Mouse (Mus musculus) neural tube, embryonic 13.5 days (tissue): ENCODE results near the gene Nkpd1. TPM values are rescaled to one million over a fixed set of nuclear protein-coding genes. Genes with fewer than 3 reads are reported as not detected.
"Not testable (repeated sequence)": the region's sequence is repeated elsewhere in the genome, so short reads cannot be mapped to it uniquely, and the experiment has no call there.

Source experiments
- ATAC-seq: fragments of 200-750 bp; cut with Nextera tagmentation; 2 replicates; pipeline ENCODE4 v1.8.0; 2017; ENCODE audit warnings: low read depth, mild to moderate bottlenecking, moderate TSS enrichment, moderate library complexity
- H3K27ac ChIP-seq: fragments of 300-500 bp; sonication (generic); replicated peaks from 2 replicates; pipeline ENCODE4 v1.5.1; 2015; ENCODE audit warnings: moderate library complexity, mild to moderate bottlenecking, inconsistent platforms
- H3K27me3 ChIP-seq: fragments of 300-500 bp; sonication (generic); 2 replicates; pipeline ENCODE4 v1.6.1; 2015; ENCODE audit warnings: mild to moderate bottlenecking, inconsistent platforms
- H3K36me3 ChIP-seq: fragments of 300-500 bp; sonication (generic); 2 replicates; pipeline ENCODE4 v1.6.1; 2015; ENCODE audit warnings: mild to moderate bottlenecking, inconsistent platforms
- H3K4me1 ChIP-seq: fragments of 300-500 bp; sonication (generic); replicated peaks from 2 replicates; pipeline ENCODE4 v1.6.1; 2015; ENCODE audit warnings: inconsistent platforms
- H3K4me2 ChIP-seq: fragments of 300-500 bp; sonication (generic); 2 replicates; pipeline ENCODE4 v1.6.1; 2015; ENCODE audit warnings: inconsistent platforms, mild to moderate bottlenecking, moderate library complexity
- H3K4me3 ChIP-seq: fragments of 300-500 bp; sonication (generic); 2 replicates; pipeline ENCODE4 v1.5.1; 2015; ENCODE audit warnings: mild to moderate bottlenecking, inconsistent platforms
- H3K9ac ChIP-seq: fragments of 300-500 bp; sonication (generic); 2 replicates; pipeline ENCODE4 v1.6.1; 2015; ENCODE audit warnings: moderate library complexity, mild to moderate bottlenecking, inconsistent platforms
- H3K9me3 ChIP-seq: fragments of 300-500 bp; sonication (generic); 2 replicates; pipeline ENCODE4 v1.6.1; 2016; ENCODE audit warnings: inconsistent platforms
- WGBS: fragments of 180-500 bp; shearing (Covaris S2); methylation state at CpG from one replicate; pipeline ENCODE4 v1.1.7; 2015; 5-methylcytosine and 5-hydroxymethylcytosine counted together
- polyA plus RNA-seq: library from polyadenylated mRNA; unstranded; fragments of >200 nt; fragmentation: Nextera tagmentation; extraction: Ambion mirVana; gene quantifications from 2 replicates; pipeline ENCODE4 v1.2.1, GENCODE M21; 2015

Nkpd1 gene
- polyA plus RNA-seq, 1 experiment from 2014 or later, result 0.14 TPM

GRCm38 (mm10) chr7:19508150-19508923, 9.3 kb upstream of the Nkpd1 start, which contains the start of the genes Bloc1s3 and Trappc6a:
Gene Bloc1s3, minus strand, starts transcription at chr7:19508367.
Gene Trappc6a, plus strand, starts transcription at chr7:19508395.
- ATAC-seq, result peak; percentile 95
- Histone ChIP-seq H3K4me1 (peaks cover 25% of the 10 kb centered on the region), H3K9me3 (no peaks in the 10 kb centered on the region), H3K4me3 (peak within 1 kb of the TSS; percentile 61), H3K27me3 (no peaks in the 10 kb centered on the region), H3K4me2 (peak within 1 kb of the TSS; percentile 84), H3K27ac (peak within 1 kb of the TSS; percentile 78), H3K9ac (peak within 1 kb of the TSS; percentile 77), H3K36me3 (no peaks in the 10 kb centered on the region)
- under 1% methylated on average over 56 of the region's 56 CpGs for WGBS

GRCm38 (mm10) chr7:19508924-19509568, 8.6 kb upstream of the Nkpd1 start:
- Histone ChIP-seq H3K27me3 (no peaks in the 10 kb centered on the region), H3K9ac (peak overlapping the region; percentile 77), H3K27ac (peak overlapping the region; percentile 78), H3K4me3 (peak overlapping the region; percentile 61), H3K36me3 (no peaks in the 10 kb centered on the region), H3K4me1 (peaks cover 25% of the 10 kb centered on the region), H3K4me2 (peak overlapping the region; percentile 84), H3K9me3 (no peaks in the 10 kb centered on the region)
- peak; percentile 17 for ATAC-seq
- 8% methylated on average over 15 of the region's 15 CpGs for WGBS

GRCm38 (mm10) chr7:19509786-19510185, 7.9 kb upstream of the Nkpd1 start:
- Histone ChIP-seq H3K9me3 (no peaks in the 10 kb centered on the region), H3K36me3 (no peaks in the 10 kb centered on the region), H3K27me3 (no peaks in the 10 kb centered on the region), H3K4me1 (peaks cover 25% of the 10 kb centered on the region), H3K4me2 (peak overlapping the region; percentile 84), H3K9ac (peak overlapping the region; percentile 77), H3K27ac (no peak overlapping the region), H3K4me3 (peak overlapping the region; percentile 61)
- WGBS, result 96% methylated on average over 7 of the region's 7 CpGs
- no peak for ATAC-seq

GRCm38 (mm10) chr7:19511934-19512333, 5.7 kb upstream of the Nkpd1 start:
- H3K4me2 ChIP-seq, H3K9ac ChIP-seq, ATAC-seq, H3K36me3 ChIP-seq, H3K9me3 ChIP-seq, H3K27ac ChIP-seq, H3K4me3 ChIP-seq, H3K27me3 ChIP-seq: not testable (repeated sequence)
- peaks cover 18% of the 10 kb centered on the region for H3K4me1 ChIP-seq
- WGBS, result 62% methylated on average over 7 of the region's 7 CpGs

GRCm38 (mm10) chr7:19512353-19512752, 5.3 kb upstream of the Nkpd1 start:
- Histone ChIP-seq H3K36me3 (no peaks in the 10 kb centered on the region), H3K9ac (no peak overlapping the region), H3K4me1 (peaks cover 16% of the 10 kb centered on the region), H3K27ac (no peak overlapping the region), H3K27me3 (peaks cover 10% of the 10 kb centered on the region), H3K9me3 (no peaks in the 10 kb centered on the region), H3K4me3 (no peak overlapping the region), H3K4me2 (no peak overlapping the region)
- WGBS, result 81% methylated on average over 6 of the region's 6 CpGs
- no peak for ATAC-seq

- no peaks in the 10 kb centered on the region for H3K36me3 ChIP-seq
- H3K9ac ChIP-seq, result peak overlapping the region; percentile 70
- no peak overlapping the region for H3K27ac ChIP-seq
- WGBS, result 6% methylated on average over 23 of the region's 23 CpGs
- H3K4me1 ChIP-seq, result peaks cover 38% of the 10 kb centered on the region
- peak overlapping the region; percentile 51 for H3K4me2 ChIP-seq
- H3K27me3 ChIP-seq, result peaks cover 85% of the 10 kb centered on the region
- H3K9me3 ChIP-seq, result no peaks in the 10 kb centered on the region
- no peak for ATAC-seq
- H3K4me3 ChIP-seq, result peak overlapping the region; percentile 24
Observed at GRCm38 (mm10) chr7:19520032-19520431, 2.4 kb downstream of the Nkpd1 start.

- H3K4me2 ChIP-seq, result peak overlapping the region; percentile 72
- H3K9me3 ChIP-seq, result no peaks in the 10 kb centered on the region
- ATAC-seq, result no peak
- 13% methylated on average over 72 of the region's 72 CpGs for WGBS
- peak overlapping the region; percentile 67 for H3K9ac ChIP-seq
- no peaks in the 10 kb centered on the region for H3K36me3 ChIP-seq
- peak overlapping the region; percentile 38 for H3K4me3 ChIP-seq
- no peak overlapping the region for H3K27ac ChIP-seq
- peaks cover 33% of the 10 kb centered on the region for H3K4me1 ChIP-seq
- H3K27me3 ChIP-seq, result peaks cover 78% of the 10 kb centered on the region
Observed at GRCm38 (mm10) chr7:19523017-19523756, 5.5 kb downstream of the Nkpd1 start.

- ATAC-seq, result peak; percentile 76
- peak overlapping the region; percentile 72 for H3K4me2 ChIP-seq
- H3K36me3 ChIP-seq, result peaks cover 5% of the 10 kb centered on the region
- H3K4me3 ChIP-seq, result peak overlapping the region; percentile 38
- no peak overlapping the region for H3K27ac ChIP-seq
- peaks cover 33% of the 10 kb centered on the region for H3K4me1 ChIP-seq
- H3K9ac ChIP-seq, result peak overlapping the region; percentile 67
- WGBS, result 2% methylated on average over 64 of the region's 64 CpGs
- H3K27me3 ChIP-seq, result peaks cover 71% of the 10 kb centered on the region
- no peaks in the 10 kb centered on the region for H3K9me3 ChIP-seq
Observed at GRCm38 (mm10) chr7:19523757-19524419, 6.2 kb downstream of the Nkpd1 start.

GRCm38 (mm10) chr7:19524420-19525104, 6.9 kb downstream of the Nkpd1 start:
- Histone ChIP-seq H3K9ac (peak overlapping the region; percentile 67), H3K27ac (no peak overlapping the region), H3K36me3 (peaks cover 12% of the 10 kb centered on the region), H3K27me3 (peaks cover 64% of the 10 kb centered on the region), H3K4me2 (peak overlapping the region; percentile 72), H3K9me3 (no peaks in the 10 kb centered on the region), H3K4me3 (peak overlapping the region; percentile 38), H3K4me1 (peaks cover 32% of the 10 kb centered on the region)
- 12% methylated on average over 24 of the region's 24 CpGs for WGBS
- peak; percentile 48 for ATAC-seq

- Histone ChIP-seq H3K4me2 (no peak overlapping the region), H3K36me3 (peaks cover 17% of the 10 kb centered on the region), H3K27ac (no peak overlapping the region), H3K9ac (peak overlapping the region; percentile 67; the same call in 1 of the 2 replicates), H3K9me3 (no peaks in the 10 kb centered on the region), H3K4me1 (peaks cover 26% of the 10 kb centered on the region), H3K27me3 (peaks cover 59% of the 10 kb centered on the region), H3K4me3 (no peak overlapping the region)
- 57% methylated on average over 2 of the region's 2 CpGs for WGBS
- ATAC-seq, result no peak
Observed at GRCm38 (mm10) chr7:19525105-19525481, 7.5 kb downstream of the Nkpd1 start.

- no peak overlapping the region for H3K9ac ChIP-seq
- H3K4me2 ChIP-seq, result no peak overlapping the region
- no peaks in the 10 kb centered on the region for H3K9me3 ChIP-seq
- H3K27me3 ChIP-seq, result no peaks in the 10 kb centered on the region
- no peak for ATAC-seq
- no peak overlapping the region for H3K27ac ChIP-seq
- H3K36me3 ChIP-seq, result peaks cover 75% of the 10 kb centered on the region
- WGBS, result 69% methylated on average over 10 of the region's 10 CpGs
- H3K4me3 ChIP-seq, result no peak overlapping the region
- no peaks in the 10 kb centered on the region; the same call in 1 of the 2 replicates for H3K4me1 ChIP-seq
Observed at GRCm38 (mm10) chr7:19531077-19531476, 13.4 kb downstream of the Nkpd1 start.
